Mouse (Mus musculus): ENCODE data around the gene Fam172a. TPM values are rescaled to one million over a fixed set of nuclear protein-coding genes. Genes with fewer than 3 reads are reported as not detected.
A peak's percentile ranks its signal among the peaks of the same experiment; 100 is the strongest.

The Fam172a gene
- polyA plus RNA-seq, 1 experiment = 0.56 TPM

DNA sequence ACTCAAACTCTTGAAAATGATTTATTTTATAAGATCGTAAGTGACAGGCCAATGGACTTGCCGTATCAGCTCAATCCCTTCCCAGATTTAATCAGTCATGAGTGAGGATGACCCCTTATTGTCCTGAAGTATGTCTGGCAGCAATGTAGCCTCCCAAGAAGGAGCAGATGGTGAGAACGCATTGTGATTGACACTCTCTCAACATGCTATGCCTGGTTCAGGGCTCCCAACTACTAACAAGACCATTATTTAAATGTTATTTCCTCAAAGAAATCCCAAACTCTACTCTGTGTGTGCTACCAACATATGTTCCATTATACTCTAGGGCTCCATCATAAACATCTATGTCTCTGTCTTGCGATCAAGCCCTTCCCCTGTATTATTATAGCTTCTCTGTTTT lies 412.1 kb downstream of the Fam172a start:
- no peak for TF ChIP-seq TAL1 (IDR thresholded peaks at IDR 0.05; ENCODE audit: low read length)
- TF ChIP-seq GATA1 (IDR thresholded peaks at IDR 0.05; ENCODE audit: low read length) = no peak
- no peak overlapping the region for H3K4me3 ChIP-seq (replicated peaks)
- no peaks in the 10 kb centered on the region for H3K36me3 ChIP-seq (ENCODE audit: control insufficient read depth)
- H3K27me3 ChIP-seq (ENCODE audit: control insufficient read depth) = no peaks in the 10 kb centered on the region
- H3K4me1 ChIP-seq (ENCODE audit: control insufficient read depth) = no peaks in the 10 kb centered on the region
- no peaks in the 10 kb centered on the region for H3K9me3 ChIP-seq (ENCODE audit: control insufficient read depth, low read length)

DNA sequence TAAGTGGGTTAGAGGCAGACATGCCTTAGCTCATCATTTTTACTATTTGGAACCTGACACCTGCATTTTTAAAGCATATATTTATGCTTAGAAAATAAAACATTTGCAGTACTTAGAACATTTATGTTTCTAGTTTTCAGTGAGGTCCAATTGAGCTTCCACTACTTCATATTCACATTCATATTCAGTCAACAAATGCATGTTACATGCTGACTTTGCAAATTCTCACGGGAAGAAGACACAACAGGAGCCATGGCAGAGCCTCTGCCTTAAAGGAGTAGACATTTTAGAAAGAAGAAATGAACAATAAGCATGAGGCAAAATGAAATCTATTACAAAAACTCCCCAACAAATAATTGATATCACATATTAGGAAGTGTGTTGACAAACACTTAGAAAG lies 416.9 kb downstream of the Fam172a start:
- no peak for TF ChIP-seq GATA1 (IDR thresholded peaks at IDR 0.05; ENCODE audit: low read length)
- no peak for TF ChIP-seq TAL1 (IDR thresholded peaks at IDR 0.05; ENCODE audit: low read length)
- Histone ChIP-seq H3K9me3 (ENCODE audit: control insufficient read depth, low read length) (no peaks in the 10 kb centered on the region), H3K36me3 (ENCODE audit: control insufficient read depth) (no peaks in the 10 kb centered on the region), H3K4me1 (ENCODE audit: control insufficient read depth) (no peaks in the 10 kb centered on the region), H3K4me3 (replicated peaks) (no peak overlapping the region), H3K27me3 (ENCODE audit: control insufficient read depth) (no peaks in the 10 kb centered on the region)

DNA sequence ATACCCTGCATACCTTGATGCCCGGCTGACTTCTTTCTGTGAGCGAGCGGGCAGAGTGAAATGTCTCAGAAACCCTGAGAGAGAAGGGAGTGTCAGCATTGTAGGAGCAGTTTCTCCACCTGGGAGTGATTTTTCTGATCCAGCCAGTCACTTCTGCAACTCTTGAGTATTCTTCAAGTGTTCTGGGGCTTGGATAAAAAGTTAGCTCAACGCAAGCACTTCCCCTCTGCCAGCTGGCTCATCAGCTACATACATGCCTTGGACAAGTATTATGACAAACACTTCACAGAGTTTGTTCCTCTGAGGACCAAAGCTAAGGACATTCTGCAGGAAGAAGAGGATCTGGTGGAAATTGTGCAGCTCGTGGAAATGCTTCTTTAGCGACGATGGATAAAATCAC lies 420.2 kb downstream of the Fam172a start:
- Histone ChIP-seq H3K36me3 (ENCODE audit: control insufficient read depth) (no peaks in the 10 kb centered on the region), H3K27me3 (ENCODE audit: control insufficient read depth) (no peaks in the 10 kb centered on the region), H3K4me1 (ENCODE audit: control insufficient read depth) (no peaks in the 10 kb centered on the region), H3K9me3 (ENCODE audit: control insufficient read depth, low read length) (no peaks in the 10 kb centered on the region), H3K4me3 (replicated peaks) (no peak overlapping the region)
- TF ChIP-seq TAL1 (IDR thresholded peaks at IDR 0.05; ENCODE audit: low read length) (no peak), GATA1 (IDR thresholded peaks at IDR 0.05; ENCODE audit: low read length) (no peak)

DNA sequence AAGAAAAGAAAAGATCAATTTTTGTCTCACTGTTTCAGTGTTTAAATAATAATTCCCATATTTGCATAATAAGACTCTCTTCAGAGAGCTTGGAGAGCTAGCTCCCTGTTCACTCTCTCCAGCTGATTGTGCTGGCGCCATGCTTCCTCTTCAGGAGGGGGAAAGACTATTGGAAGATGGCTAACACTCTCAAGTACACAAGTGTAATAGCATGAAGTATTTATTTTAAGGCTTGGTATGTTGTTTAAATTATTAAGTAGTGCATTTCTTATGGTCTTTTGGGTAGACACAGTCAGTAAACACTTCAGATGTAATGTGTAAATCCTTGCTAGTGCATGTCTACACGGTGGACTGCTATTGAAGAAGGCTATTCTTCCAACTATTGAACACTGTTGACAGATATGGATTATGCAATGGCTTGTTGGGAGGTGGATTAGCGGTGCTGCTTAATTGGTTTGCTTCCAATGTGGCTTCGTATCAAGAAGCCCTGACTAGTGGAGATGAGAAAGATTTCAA lies 422.1 kb downstream of the Fam172a start:
- Histone ChIP-seq H3K4me3 (replicated peaks) (no peak overlapping the region), H3K9me3 (ENCODE audit: control insufficient read depth, low read length) (no peaks in the 10 kb centered on the region), H3K36me3 (ENCODE audit: control insufficient read depth) (no peaks in the 10 kb centered on the region), H3K4me1 (ENCODE audit: control insufficient read depth) (no peaks in the 10 kb centered on the region), H3K27me3 (ENCODE audit: control insufficient read depth) (no peaks in the 10 kb centered on the region)
- TF ChIP-seq GATA1 (IDR thresholded peaks at IDR 0.05; ENCODE audit: low read length) = no peak
- no peak for TF ChIP-seq TAL1 (IDR thresholded peaks at IDR 0.05; ENCODE audit: low read length)

DNA sequence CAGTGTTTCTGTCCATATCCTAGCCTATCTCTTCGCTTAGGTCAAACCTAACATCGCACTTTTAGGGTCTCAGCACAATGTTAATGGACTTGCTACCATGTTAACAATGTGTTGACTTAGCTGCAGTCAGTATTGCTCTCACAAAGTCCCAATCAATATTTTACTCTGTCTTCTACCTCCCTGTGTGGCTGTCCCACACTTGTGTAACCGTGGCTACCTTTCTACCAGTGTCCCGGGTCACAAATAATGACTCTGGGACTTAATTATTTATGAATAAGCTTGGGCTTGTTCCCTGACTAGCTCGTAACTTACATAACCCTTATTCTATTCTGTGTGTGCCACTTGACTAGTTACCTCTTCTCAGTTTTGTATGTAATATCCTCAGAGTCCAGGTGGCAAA lies 455.6 kb downstream of the Fam172a start:
- H3K27me3 ChIP-seq (ENCODE audit: control insufficient read depth) = peaks cover 10% of the 10 kb centered on the region
- TF ChIP-seq TAL1 (IDR thresholded peaks at IDR 0.05; ENCODE audit: low read length) (no peak), GATA1 (IDR thresholded peaks at IDR 0.05; ENCODE audit: low read length) (no peak)
- no peaks in the 10 kb centered on the region for H3K9me3 ChIP-seq (ENCODE audit: control insufficient read depth, low read length)

DNA sequence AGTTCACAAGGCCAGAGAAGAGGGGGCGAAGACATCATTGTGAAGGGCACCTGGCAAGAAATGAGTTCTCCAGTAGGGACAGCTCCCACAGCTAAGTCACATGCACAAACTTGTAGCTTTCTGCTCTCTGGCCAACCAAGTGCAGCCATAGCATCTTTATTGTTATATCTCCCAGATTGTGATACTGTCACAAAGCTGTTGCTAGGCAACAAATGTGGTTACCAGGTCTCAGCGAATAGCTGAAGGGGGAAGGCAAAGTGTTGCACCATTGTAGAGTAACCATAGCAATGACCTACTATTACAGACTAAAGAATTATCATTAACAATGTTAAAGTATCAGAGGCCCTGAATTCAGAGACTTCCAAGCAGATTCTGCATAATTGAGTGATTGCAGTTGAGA lies 460.3 kb downstream of the Fam172a start:
- Histone ChIP-seq H3K27me3 (ENCODE audit: control insufficient read depth) (peaks cover 48% of the 10 kb centered on the region), H3K4me3 (replicated peaks) (no peak overlapping the region), H3K4me1 (ENCODE audit: control insufficient read depth) (peaks cover 5% of the 10 kb centered on the region), H3K9me3 (ENCODE audit: control insufficient read depth, low read length) (no peaks in the 10 kb centered on the region; the same call in 1 of the 2 replicates), H3K36me3 (ENCODE audit: control insufficient read depth) (no peaks in the 10 kb centered on the region)
- TF ChIP-seq GATA1 (IDR thresholded peaks at IDR 0.05; ENCODE audit: low read length) (no peak), TAL1 (IDR thresholded peaks at IDR 0.05; ENCODE audit: low read length) (no peak)

More for the DNA sequence above, 455.6 kb downstream of the Fam172a start:
- Histone ChIP-seq H3K4me3 (replicated peaks) (no peak overlapping the region), H3K36me3 (ENCODE audit: control insufficient read depth) (no peaks in the 10 kb centered on the region), H3K4me1 (ENCODE audit: control insufficient read depth) (no peaks in the 10 kb centered on the region)

DNA sequence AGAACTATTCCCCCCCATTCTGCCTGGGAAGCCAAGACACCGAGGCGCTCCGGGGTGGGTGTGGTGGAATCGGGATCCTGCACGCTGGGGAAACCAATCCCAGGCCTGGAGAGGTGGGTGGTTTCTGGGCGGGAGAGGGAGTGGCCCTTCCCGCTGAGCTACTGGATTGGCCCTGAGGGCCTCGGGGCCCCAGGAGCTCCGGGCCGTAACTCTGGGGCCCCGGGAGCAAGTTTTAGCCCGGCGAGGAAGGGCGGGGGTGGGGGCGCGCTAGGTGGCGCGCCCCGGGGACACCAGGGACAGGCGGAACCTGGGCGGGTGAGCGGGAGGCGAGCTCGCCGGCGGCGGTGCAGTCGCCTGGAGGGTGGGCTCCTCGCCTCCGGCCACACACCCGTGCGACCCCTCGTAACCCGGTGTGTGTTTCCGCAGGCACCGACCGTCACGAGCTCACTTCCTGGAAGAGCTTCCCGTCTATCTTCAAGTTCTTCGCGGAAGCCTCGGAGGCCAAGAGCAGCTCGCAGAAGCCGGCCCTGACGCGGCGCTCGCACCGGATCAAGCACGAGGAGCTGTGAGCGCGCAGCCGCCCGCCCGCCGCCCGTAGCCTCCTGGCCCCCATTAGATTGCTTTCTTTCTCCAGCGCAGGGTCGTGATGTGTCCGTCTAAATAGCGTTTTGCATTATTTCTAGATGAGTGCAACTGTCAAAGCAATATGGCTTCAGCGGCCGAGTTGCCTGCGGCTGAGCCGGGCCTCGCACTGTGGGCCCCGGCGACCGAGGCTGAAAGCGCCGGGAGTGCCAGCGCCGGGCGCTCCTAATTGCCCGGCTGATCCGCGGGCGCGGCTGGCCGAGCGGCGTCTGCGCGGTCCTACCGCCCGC lies 461.5 kb downstream of the Fam172a start:
- TF ChIP-seq TAL1 (IDR thresholded peaks at IDR 0.05; ENCODE audit: low read length) = no peak
- TF ChIP-seq GATA1 (IDR thresholded peaks at IDR 0.05; ENCODE audit: low read length) = no peak
- Histone ChIP-seq H3K9me3 (ENCODE audit: control insufficient read depth, low read length) (no peaks in the 10 kb centered on the region; the same call in 1 of the 2 replicates), H3K4me3 (replicated peaks) (peak overlapping the region; percentile 56), H3K36me3 (ENCODE audit: control insufficient read depth) (no peaks in the 10 kb centered on the region), H3K4me1 (ENCODE audit: control insufficient read depth) (peaks cover 5% of the 10 kb centered on the region), H3K27me3 (ENCODE audit: control insufficient read depth) (peaks cover 50% of the 10 kb centered on the region)

DNA sequence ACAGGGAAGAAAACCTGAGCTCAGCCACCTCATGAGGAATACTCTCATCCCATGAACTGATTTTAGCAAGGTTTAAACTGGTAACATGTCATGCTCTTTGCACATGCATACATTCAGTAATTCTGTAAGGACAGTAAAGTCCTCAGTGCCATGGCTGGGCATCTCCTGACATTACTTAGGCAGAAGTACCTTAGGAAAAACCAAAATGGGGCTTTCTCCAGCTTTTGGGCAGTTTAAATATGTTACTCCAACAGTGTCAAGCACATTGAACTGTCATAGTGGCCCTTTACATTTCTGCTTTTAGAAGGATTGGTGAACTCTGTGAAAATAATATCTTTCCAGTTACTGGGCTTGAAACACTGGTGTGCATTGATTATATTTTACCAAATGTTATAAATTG lies 463.1 kb downstream of the Fam172a start:
- Histone ChIP-seq H3K27me3 (ENCODE audit: control insufficient read depth) (peaks cover 56% of the 10 kb centered on the region), H3K4me1 (ENCODE audit: control insufficient read depth) (peaks cover 5% of the 10 kb centered on the region), H3K4me3 (replicated peaks) (no peak overlapping the region), H3K9me3 (ENCODE audit: control insufficient read depth, low read length) (no peaks in the 10 kb centered on the region; the same call in 1 of the 2 replicates), H3K36me3 (ENCODE audit: control insufficient read depth) (no peaks in the 10 kb centered on the region)
- TF ChIP-seq TAL1 (IDR thresholded peaks at IDR 0.05; ENCODE audit: low read length) (no peak), GATA1 (IDR thresholded peaks at IDR 0.05; ENCODE audit: low read length) (no peak)

DNA sequence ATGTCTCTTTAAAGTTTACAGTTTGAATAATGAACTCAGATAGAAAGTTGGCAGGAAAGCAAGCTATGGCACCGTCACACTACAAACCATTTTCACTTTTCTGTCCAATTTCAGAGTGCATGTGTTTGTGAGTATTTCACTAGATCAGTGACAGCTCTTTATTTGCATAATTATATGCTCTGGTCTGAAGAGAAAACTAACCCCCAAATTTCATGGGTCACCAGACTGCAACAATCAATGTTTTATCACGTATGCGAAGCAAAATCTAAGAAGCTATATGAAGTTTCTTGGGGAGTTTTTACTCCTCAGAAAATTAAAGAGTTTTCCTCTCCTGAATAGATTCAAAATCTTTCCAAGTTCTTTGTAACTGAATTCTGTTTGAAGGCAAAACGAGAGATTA lies 466.3 kb downstream of the Fam172a start:
- TF ChIP-seq TAL1 (IDR thresholded peaks at IDR 0.05; ENCODE audit: low read length) = no peak
- no peak for TF ChIP-seq GATA1 (IDR thresholded peaks at IDR 0.05; ENCODE audit: low read length)
- Histone ChIP-seq H3K27me3 (ENCODE audit: control insufficient read depth) (peaks cover 71% of the 10 kb centered on the region), H3K9me3 (ENCODE audit: control insufficient read depth, low read length) (no peaks in the 10 kb centered on the region; the same call in 1 of the 2 replicates), H3K4me3 (replicated peaks) (no peak overlapping the region), H3K36me3 (ENCODE audit: control insufficient read depth) (no peaks in the 10 kb centered on the region), H3K4me1 (ENCODE audit: control insufficient read depth) (peaks cover 3% of the 10 kb centered on the region)

All from erythroblast, embryonic 14.5 days (primary cell).